In the genomic region with DNA sequence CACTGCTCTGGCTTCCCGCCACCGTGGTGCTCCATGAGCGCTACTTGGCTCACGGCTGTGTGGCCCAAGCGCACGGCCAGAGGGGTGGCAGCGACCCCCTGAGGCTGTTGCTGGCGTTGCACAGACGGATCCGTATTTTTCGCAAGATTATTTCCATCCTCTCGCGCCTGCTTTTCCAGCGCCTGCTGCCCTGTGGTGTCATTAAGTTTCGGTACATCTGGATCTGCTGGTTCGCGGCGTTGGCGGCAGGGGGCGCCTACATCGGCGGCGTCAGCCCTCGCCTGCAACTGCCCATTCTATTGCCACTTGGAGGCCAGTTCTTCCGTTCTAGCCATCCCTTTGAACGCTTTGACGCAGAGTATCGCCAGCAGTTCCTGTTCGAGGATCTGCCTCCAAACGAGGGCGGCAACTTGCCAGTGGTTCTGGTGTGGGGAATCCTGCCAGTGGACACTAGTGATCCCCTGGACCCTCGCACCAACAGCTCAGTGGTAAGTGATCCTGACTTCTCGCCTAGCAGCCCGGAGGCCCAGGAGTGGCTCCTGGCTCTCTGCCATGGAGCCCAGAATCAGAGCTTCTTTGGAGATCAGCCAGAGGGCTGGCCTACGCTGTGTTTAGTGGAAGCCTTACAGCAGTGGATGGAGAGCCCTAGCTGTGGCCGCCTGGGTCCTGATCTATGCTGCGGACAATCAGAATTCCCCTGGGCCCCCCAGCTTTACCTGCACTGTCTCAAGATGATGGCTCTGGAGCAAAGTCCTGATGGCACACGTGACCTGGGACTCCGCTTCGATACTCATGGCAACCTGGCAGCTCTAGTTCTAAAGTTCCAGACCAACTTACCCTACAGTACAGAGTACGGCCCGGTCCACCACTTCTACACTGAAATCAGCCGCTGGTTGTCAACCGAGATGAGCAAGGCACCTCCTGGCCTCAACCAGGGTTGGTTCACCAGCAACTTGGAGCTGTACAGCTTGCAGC, we compare ENCODE assay signal across 9 mouse cellular contexts. TPM values are rescaled to one million over a fixed set of nuclear protein-coding genes. Genes with fewer than 3 reads are reported as not detected.
A peak's percentile ranks its signal among the peaks of the same experiment; 100 is the strongest.
DNase-seq lines count a peak whose midpoint lies in the region; ATAC-seq and TF ChIP-seq lines count a peak whose summit lies in the region.
"Had no signal": no experiment of that assay in that cellular context is flagged by ENCODE, and none has a peak within 500 bp of the region (broad histone marks: within the 10 kb centered on the region; RNA-seq: fewer than 3 reads in every experiment).

No protein-coding gene starts in this region.

- H3K27me3 ChIP-seq in thymus, adult 2 months (ENCODE audit: control insufficient read depth, insufficient read depth, low read length), result no peaks in the 10 kb centered on the region
- H3K27me3 ChIP-seq in intestine, embryonic 15.5 days (replicated peaks), result 0 out of 2 replicates have a peak, but pooled peaks cover 5% of the 10 kb centered on the region
- H3K27me3 ChIP-seq in limb, embryonic 12.5 days, result peaks cover 42% of the 10 kb centered on the region
- H3K27me3 ChIP-seq in midbrain, embryonic 12.5 days, result peaks cover 60% of the 10 kb centered on the region

- H3K9ac ChIP-seq in intestine, embryonic 15.5 days, result no peak overlapping the region
- peak overlapping the region; percentile 27 for H3K9ac ChIP-seq in limb, embryonic 12.5 days (replicated peaks)
- no peak overlapping the region for H3K9ac ChIP-seq in midbrain, embryonic 12.5 days (replicated peaks)

- TF ChIP-seq POLR2A in thymus, adult 2 months (IDR thresholded peaks at IDR 0.05; ENCODE audit: control insufficient read depth, extremely low read depth, insufficient read depth, low read length, poor library complexity), result no peak

- no peak overlapping the region for H3K27ac ChIP-seq in thymus, adult 2 months (ENCODE audit: control insufficient read depth, insufficient read depth, low read length)
- H3K27ac ChIP-seq in intestine, embryonic 15.5 days, result no peak overlapping the region
- H3K27ac ChIP-seq in limb, embryonic 12.5 days, result no peak overlapping the region
- H3K27ac ChIP-seq in midbrain, embryonic 12.5 days (replicated peaks), result no peak overlapping the region

- H3K4me1 ChIP-seq in thymus, adult 2 months (replicated peaks; ENCODE audit: control insufficient read depth, insufficient read depth, low read length), result no peaks in the 10 kb centered on the region
- peaks cover 13% of the 10 kb centered on the region for H3K4me1 ChIP-seq in intestine, embryonic 15.5 days (replicated peaks)
- peaks cover 6% of the 10 kb centered on the region; the same call in 1 of the 2 replicates for H3K4me1 ChIP-seq in limb, embryonic 12.5 days (replicated peaks)
- H3K4me1 ChIP-seq in midbrain, embryonic 12.5 days, result peaks cover 8% of the 10 kb centered on the region

- TF ChIP-seq CTCF in thymus, adult 2 months (IDR thresholded peaks at IDR 0.05; ENCODE audit: borderline replicate concordance, control insufficient read depth, extremely low read depth, insufficient read depth, low read length, poor library complexity), result peak; percentile 69; the same call in 1 of the 2 replicates

- ATAC-seq in intestine, embryonic 15.5 days, result peak; percentile 71
- ATAC-seq in limb, embryonic 12.5 days (ENCODE audit: insufficient number of reproducible peaks, insufficient read depth, low FRiP score, low TSS enrichment, low read depth), result peak; percentile 43
- ATAC-seq in midbrain, embryonic 12.5 days (ENCODE audit: low FRiP score, low read depth), result peak; percentile 55; the same call in 1 of the 2 replicates
- ATAC-seq: Patski had no signal

- peak overlapping the region; percentile 57 for H3K4me2 ChIP-seq in intestine, embryonic 15.5 days (replicated peaks)
- H3K4me2 ChIP-seq in limb, embryonic 12.5 days, result peak overlapping the region; percentile 39
- H3K4me2 ChIP-seq in midbrain, embryonic 12.5 days (replicated peaks), result peak overlapping the region; percentile 34

- intact Hi-C loops in gastrocnemius, postnatal 36 days (cut with DNase I), result loop anchor here (5.0 kb wide), 1 partner anchor 91 kb away; no protein-coding TSS in a partner anchor

- H3K4me3 ChIP-seq in thymus, adult 2 months (ENCODE audit: control insufficient read depth, insufficient read depth, low read length), result no peak overlapping the region
- H3K4me3 ChIP-seq in intestine, embryonic 15.5 days (replicated peaks), result peak overlapping the region; percentile 16
- peak overlapping the region; percentile 5; the same call in 1 of the 2 replicates for H3K4me3 ChIP-seq in limb, embryonic 12.5 days (replicated peaks)
- no peak overlapping the region for H3K4me3 ChIP-seq in midbrain, embryonic 12.5 days

- no peaks in the 10 kb centered on the region for H3K36me3 ChIP-seq in thymus, adult 2 months (ENCODE audit: control insufficient read depth, insufficient read depth, low read length)
- no peaks in the 10 kb centered on the region for H3K36me3 ChIP-seq in intestine, embryonic 15.5 days
- no peaks in the 10 kb centered on the region for H3K36me3 ChIP-seq in limb, embryonic 12.5 days
- peaks cover 11% of the 10 kb centered on the region; the same call in 1 of the 2 replicates for H3K36me3 ChIP-seq in midbrain, embryonic 12.5 days

- H3K9me3 ChIP-seq in intestine, embryonic 15.5 days, result no peaks in the 10 kb centered on the region
- H3K9me3 ChIP-seq in limb, embryonic 12.5 days, result no peaks in the 10 kb centered on the region
- H3K9me3 ChIP-seq in midbrain, embryonic 12.5 days, result no peaks in the 10 kb centered on the region

- WGBS in thymus, adult 2 months, result 50% methylated on average over 44 of the region's 44 CpGs
- WGBS in intestine, embryonic 15.5 days, result 22% methylated on average over 44 of the region's 44 CpGs
- WGBS in limb, embryonic 12.5 days, result 24% methylated on average over 44 of the region's 44 CpGs
- 28% methylated on average over 44 of the region's 44 CpGs for WGBS in midbrain, embryonic 12.5 days

- peak; percentile 32 for DNase-seq in thymus, adult 2 months
- no peak for DNase-seq in thymus, adult 18-20 months
- peak; percentile 73 for DNase-seq in embryo, embryonic 11 days
- DNase-seq in gastrocnemius, postnatal 36 days, result peak; percentile 51 to 54
- DNase-seq in spleen, postnatal 36 days (ENCODE audit: low spot score in 2 of 2), result peak; percentile 34 to 38

RNA-seq across cellular contexts. Expression of gene Disp2, which starts 11.3 kb away (rescaled TPM):
- 0.36 and 0.41 TPM in 2 replicates for polyA plus RNA-seq in thymus, adult 2 months (2012; rRNA removed)
- total RNA-seq in gastrocnemius, postnatal 36 days (2021), result not detected
- 2.7 TPM in 2 replicates for polyA plus RNA-seq in intestine, embryonic 15.5 days (2015; fragmentation: Nextera tagmentation; extraction: Ambion mirVana)
- 0.05 and 0.14 TPM in 2 replicates for polyA plus RNA-seq in limb, embryonic 12.5 days (2016; fragmentation: Nextera tagmentation; extraction: Ambion mirVana)
- polyA plus RNA-seq in midbrain, embryonic 12.5 days (2016; fragmentation: Nextera tagmentation; extraction: Ambion mirVana), result 17.5 and 17.8 TPM in 2 replicates

RNA-seq across cellular contexts. Expression of gene Phgr1, which starts 18.3 kb away (rescaled TPM):
- 3.3 and 4.9 TPM in 2 replicates for polyA plus RNA-seq in thymus, adult 2 months (2012; rRNA removed)
- total RNA-seq in gastrocnemius, postnatal 36 days (2021), result not detected
- 41.2 and 48.8 TPM in 2 replicates for polyA plus RNA-seq in intestine, embryonic 15.5 days (2015; fragmentation: Nextera tagmentation; extraction: Ambion mirVana)
- not detected in 2 replicates for polyA plus RNA-seq in limb, embryonic 12.5 days (2016; fragmentation: Nextera tagmentation; extraction: Ambion mirVana)
- polyA plus RNA-seq in midbrain, embryonic 12.5 days (2016; fragmentation: Nextera tagmentation; extraction: Ambion mirVana), result not detected in 2 replicates
- polyA plus RNA-seq: Patski had no signal

RNA-seq across cellular contexts. Expression of gene Knstrn, which starts 23.0 kb away (rescaled TPM):
- 19.4 and 22.8 TPM in 2 replicates for polyA plus RNA-seq in thymus, adult 2 months (2012; rRNA removed)
- 1 to 10 TPM in 1 of 2 experiments, under 1 TPM in 1; 0.94 to 1.6 TPM for total RNA-seq in gastrocnemius, postnatal 36 days (2021)
- 89.5 and 98.5 TPM in 2 replicates for polyA plus RNA-seq in intestine, embryonic 15.5 days (2015; fragmentation: Nextera tagmentation; extraction: Ambion mirVana)
- polyA plus RNA-seq in limb, embryonic 12.5 days (2016; fragmentation: Nextera tagmentation; extraction: Ambion mirVana), result 141 and 150 TPM in 2 replicates
- polyA plus RNA-seq in midbrain, embryonic 12.5 days (2016; fragmentation: Nextera tagmentation; extraction: Ambion mirVana), result 134 and 147 TPM in 2 replicates

RNA-seq across cellular contexts. Expression of gene Ccdc9b, which starts 28.4 kb away (rescaled TPM):
- 1.2 and 1.8 TPM in 2 replicates for polyA plus RNA-seq in thymus, adult 2 months (2012; rRNA removed)
- total RNA-seq in gastrocnemius, postnatal 36 days (2021), result 10 to 100 TPM; 13.8 to 15.4 TPM
- polyA plus RNA-seq in intestine, embryonic 15.5 days (2015; fragmentation: Nextera tagmentation; extraction: Ambion mirVana), result 1.1 TPM in 2 replicates
- polyA plus RNA-seq in limb, embryonic 12.5 days (2016; fragmentation: Nextera tagmentation; extraction: Ambion mirVana), result 0.51 and 0.74 TPM in 2 replicates
- 1.9 and 2.2 TPM in 2 replicates for polyA plus RNA-seq in midbrain, embryonic 12.5 days (2016; fragmentation: Nextera tagmentation; extraction: Ambion mirVana)

RNA-seq across cellular contexts. Expression of gene Inafm2, which starts 45.3 kb away (rescaled TPM):
- polyA plus RNA-seq in thymus, adult 2 months (2012; rRNA removed), result 18.9 and 25.7 TPM in 2 replicates
- 1 to 10 TPM; 3.8 to 4.9 TPM for total RNA-seq in gastrocnemius, postnatal 36 days (2021)
- polyA plus RNA-seq in intestine, embryonic 15.5 days (2015; fragmentation: Nextera tagmentation; extraction: Ambion mirVana), result 21.0 and 23.4 TPM in 2 replicates
- 20.6 and 21.3 TPM in 2 replicates for polyA plus RNA-seq in limb, embryonic 12.5 days (2016; fragmentation: Nextera tagmentation; extraction: Ambion mirVana)
- 25.1 TPM in 2 replicates for polyA plus RNA-seq in midbrain, embryonic 12.5 days (2016; fragmentation: Nextera tagmentation; extraction: Ambion mirVana)

Comparison
In these comparisons a context has a peak if more than half of its experiments do, and no peak if none do; other contexts are left out.
1. DNase-seq: peak in thymus, adult 2 months (single experiment), embryo, embryonic 11 days (single experiment), gastrocnemius, postnatal 36 days (2 of 2) and spleen, postnatal 36 days (2 of 2); none in thymus, adult 18-20 months (0 of 2).
2. H3K4me3 ChIP-seq: peak in intestine, embryonic 15.5 days (single experiment) and limb, embryonic 12.5 days (single experiment); none in thymus, adult 2 months (single experiment) and midbrain, embryonic 12.5 days (single experiment).
3. Peak in every context shown above with its lines, with median percentiles within 50 percentile points of each other: ATAC-seq and H3K4me2 ChIP-seq.